Mouse (Mus musculus) lung, adult 2 months (tissue): ENCODE measurements around the gene Adgrv1.

Experiments
- CTCF ChIP-seq: fragments of 200-500 bp; IDR thresholded peaks from 2 replicates; pipeline ENCODE4 v1.5.1; 2011; ENCODE audit warnings: mild to moderate bottlenecking, low read length, control low read depth; ENCODE audit not compliant: insufficient read depth
- POLR2A ChIP-seq: fragments of 200-500 bp; IDR thresholded peaks from 2 replicates; pipeline ENCODE4 v1.6.1; 2011; ENCODE audit warnings: low read depth, mild to moderate bottlenecking, control low read depth, low read length, borderline replicate concordance; ENCODE audit errors: extremely low read depth

GRCm38 (mm10) chr13:81347261-81347980, 285.5 kb downstream of the Adgrv1 start:
- TF ChIP-seq POLR2A (no peak), CTCF (no peak)
